Mouse (Mus musculus) mouse trophoblast stem cell (cell line): ENCODE results near the gene Ciart.
"Not testable (repeated sequence)": the region's sequence is repeated elsewhere in the genome, so short reads cannot be mapped to it uniquely, and the experiment has no call there.

ENCODE experiments used
- in situ Hi-C, 2 experiments: fragments of 300-500 bp; cut with MseI, MboI; formaldehyde crosslinking; loops; 2 replicates in 1 of 2; 3 replicates in 1 of 2; pipeline ENCODE4 v1.15.1; 2025

Gene Ciart

GRCm38 (mm10) chr3:95901616-95902372 lies 19.7 kb upstream of the Ciart start:
- in situ Hi-C loops = no loop called here

- in situ Hi-C loops = no loop called here
Measured at GRCm38 (mm10) chr3:95899800-95900524, 17.9 kb upstream of the Ciart start.

GRCm38 (mm10) chr3:95895501-95895900 lies 13.4 kb upstream of the Ciart start:
- in situ Hi-C loops = not testable (repeated sequence)

GRCm38 (mm10) chr3:95894317-95895160 lies 12.5 kb upstream of the Ciart start:
- in situ Hi-C loops = no loop called here

GRCm38 (mm10) chr3:95893606-95894316 lies 11.7 kb upstream of the Ciart start, which contains the start of gene Aph1a:
Gene Aph1a, plus strand, starts transcription at chr3:95893969.
- in situ Hi-C loops = not testable (repeated sequence)

GRCm38 (mm10) chr3:95893126-95893525 lies 11.1 kb upstream of the Ciart start:
- in situ Hi-C loops = no loop called here

GRCm38 (mm10) chr3:95892066-95893052 lies 10.3 kb upstream of the Ciart start:
- in situ Hi-C loops = no loop called here

- in situ Hi-C loops = no loop called here
Measured at GRCm38 (mm10) chr3:95891211-95892065, 9.4 kb upstream of the Ciart start, which contains the start of gene BC028528. Gene BC028528, minus strand, starts transcription at chr3:95892005.

GRCm38 (mm10) chr3:95889664-95890063 lies 7.6 kb upstream of the Ciart start:
- in situ Hi-C loops = no loop called here

GRCm38 (mm10) chr3:95887596-95887995 lies 5.5 kb upstream of the Ciart start:
- in situ Hi-C loops = no loop called here

GRCm38 (mm10) chr3:95884400-95884799 lies 2.3 kb upstream of the Ciart start:
- in situ Hi-C loops = no loop called here

- in situ Hi-C loops = no loop called here
Measured at GRCm38 (mm10) chr3:95882816-95883425, 870 bp upstream of the Ciart start.

- in situ Hi-C loops = no loop called here
Measured at GRCm38 (mm10) chr3:95879063-95879462, 3.0 kb downstream of the Ciart start.

- in situ Hi-C loops = no loop called here
Measured at GRCm38 (mm10) chr3:95872048-95872447, 10.0 kb downstream of the Ciart start.

GRCm38 (mm10) chr3:95871392-95871867 lies 10.6 kb downstream of the Ciart start, which contains the start of gene Mrps21:
Gene Mrps21, minus strand, starts transcription at chr3:95871519.
- in situ Hi-C loops = no loop called here

- in situ Hi-C loops = no loop called here
Measured at GRCm38 (mm10) chr3:95870976-95871375, 11.1 kb downstream of the Ciart start.

- in situ Hi-C loops = no loop called here
Measured at GRCm38 (mm10) chr3:95867408-95867807, 14.6 kb downstream of the Ciart start.

GRCm38 (mm10) chr3:95866071-95866470 lies 16.0 kb downstream of the Ciart start:
- in situ Hi-C loops = no loop called here
